In genomic region chr14:122424441-122424840, GRCm38 (mm10) we compare ENCODE assay signal across 26 mouse cellular contexts. TPM values are rescaled to one million over a fixed set of nuclear protein-coding genes. Genes with fewer than 3 reads are reported as not detected.
"Had no signal": no experiment of that assay in that cellular context is flagged by ENCODE, and none has a peak within 500 bp of the region (broad histone marks: within the 10 kb centered on the region; RNA-seq: fewer than 3 reads in every experiment).

No protein-coding gene starts in this region.

- ATAC-seq: liver, embryonic 12.5 days; midbrain, embryonic 15.5 days had no signal

- H3K27ac ChIP-seq: kidney, postnatal 0 days; layer of hippocampus, adult 2 months; left cerebral cortex, adult 2 months; limb, embryonic 12.5 days; liver, embryonic 12.5 days; liver, embryonic 15.5 days; midbrain, embryonic 15.5 days had no signal

- H3K9ac ChIP-seq: limb, embryonic 12.5 days; liver, embryonic 12.5 days; liver, embryonic 15.5 days; midbrain, embryonic 15.5 days had no signal

- H3K4me3 ChIP-seq: layer of hippocampus, adult 2 months; left cerebral cortex, adult 2 months; limb, embryonic 12.5 days; liver, embryonic 12.5 days; liver, embryonic 15.5 days; midbrain, embryonic 15.5 days; myocyte had no signal

- H3K4me2 ChIP-seq: limb, embryonic 12.5 days; liver, embryonic 12.5 days; liver, embryonic 15.5 days; midbrain, embryonic 11.5 days; midbrain, embryonic 15.5 days had no signal

- H3K27me3 ChIP-seq: liver, embryonic 15.5 days had no signal

- H3K36me3 ChIP-seq: limb, embryonic 12.5 days; liver, embryonic 12.5 days; liver, embryonic 15.5 days; midbrain, embryonic 15.5 days had no signal

- H3K4me1 ChIP-seq: liver, embryonic 12.5 days; liver, embryonic 15.5 days had no signal

- H3K9me3 ChIP-seq: limb, embryonic 12.5 days; liver, embryonic 12.5 days; liver, embryonic 15.5 days; midbrain, embryonic 15.5 days had no signal

- DNase-seq: kidney, adult 2 months; kidney, postnatal 25 days; layer of hippocampus, adult 9-11 months; liver; lung, adult 18-20 months; lung, postnatal 14 days; lung, postnatal 4 days; thymus, adult 18-20 months; thymus, postnatal 36 days had no signal

RNA-seq across cellular contexts. Expression of gene Gm5089, which starts 26.5 kb away (rescaled TPM):
- polyA plus RNA-seq: kidney, adult 2 months; kidney, embryonic 14.5 days; kidney, postnatal 0 days; large intestine, adult 2 months; liver, embryonic 12.5 days; liver, embryonic 15.5 days; lung, embryonic 16.5 days; myocyte; small intestine, adult 2 months; spleen, adult 2 months; stomach, embryonic 16.5 days; testis, adult 2 months; urinary bladder, adult 2 months had no signal

RNA-seq across cellular contexts. Expression of gene Zic5, which starts 41.0 kb away (rescaled TPM):
- polyA plus RNA-seq: kidney, adult 2 months; large intestine, adult 2 months; liver, embryonic 12.5 days; liver, embryonic 15.5 days; lung, embryonic 16.5 days; small intestine, adult 2 months; spleen, adult 2 months; stomach, embryonic 16.5 days; urinary bladder, adult 2 months had no signal

RNA-seq across cellular contexts. Expression of gene Zic2, which starts 50.8 kb away (rescaled TPM):
- polyA plus RNA-seq: kidney, adult 2 months; kidney, embryonic 14.5 days; kidney, postnatal 0 days; large intestine, adult 2 months; liver, embryonic 12.5 days; liver, embryonic 15.5 days; lung, embryonic 16.5 days; small intestine, adult 2 months; spleen, adult 2 months; stomach, embryonic 16.5 days had no signal
